Mouse (Mus musculus) brown adipose tissue, adult 24 weeks (tissue): ENCODE data around the gene Ahcy. TPM values are rescaled to one million over a fixed set of nuclear protein-coding genes. Genes with fewer than 3 reads are reported as not detected.
"Not testable (repeated sequence)": the region's sequence is repeated elsewhere in the genome, so short reads cannot be mapped to it uniquely, and the experiment has no call there.

Source experiments
- H3K27ac ChIP-seq: fragments of 200-500 bp; replicated peaks from 2 replicates; pipeline ENCODE4 v1.5.1; 2012; ENCODE audit warnings: low read depth, mild to moderate bottlenecking, low read length
- H3K4me1 ChIP-seq: fragments of 200-500 bp; 2 replicates; pipeline ENCODE4 v1.6.1; 2012; ENCODE audit warnings: low read length, mixed read lengths; ENCODE audit not compliant: control insufficient read depth, insufficient read depth, insufficient read length
- H3K4me3 ChIP-seq: fragments of 200-500 bp; 2 replicates; pipeline ENCODE4 v1.5.1; 2012; ENCODE audit warnings: low read depth, mild to moderate bottlenecking, low read length, moderate library complexity; ENCODE audit not compliant: insufficient read depth
- polyA plus RNA-seq: library from polyadenylated mRNA; stranded (reverse); fragments of >200 nt; gene quantifications from 2 replicates; pipeline ENCODE4 v1.2.4, GENCODE M21; 2012; ENCODE audit not compliant: missing spikeins, insufficient read depth, insufficient read length

Ahcy gene
- polyA plus RNA-seq, 1 experiment = 9.7 TPM

DNA sequence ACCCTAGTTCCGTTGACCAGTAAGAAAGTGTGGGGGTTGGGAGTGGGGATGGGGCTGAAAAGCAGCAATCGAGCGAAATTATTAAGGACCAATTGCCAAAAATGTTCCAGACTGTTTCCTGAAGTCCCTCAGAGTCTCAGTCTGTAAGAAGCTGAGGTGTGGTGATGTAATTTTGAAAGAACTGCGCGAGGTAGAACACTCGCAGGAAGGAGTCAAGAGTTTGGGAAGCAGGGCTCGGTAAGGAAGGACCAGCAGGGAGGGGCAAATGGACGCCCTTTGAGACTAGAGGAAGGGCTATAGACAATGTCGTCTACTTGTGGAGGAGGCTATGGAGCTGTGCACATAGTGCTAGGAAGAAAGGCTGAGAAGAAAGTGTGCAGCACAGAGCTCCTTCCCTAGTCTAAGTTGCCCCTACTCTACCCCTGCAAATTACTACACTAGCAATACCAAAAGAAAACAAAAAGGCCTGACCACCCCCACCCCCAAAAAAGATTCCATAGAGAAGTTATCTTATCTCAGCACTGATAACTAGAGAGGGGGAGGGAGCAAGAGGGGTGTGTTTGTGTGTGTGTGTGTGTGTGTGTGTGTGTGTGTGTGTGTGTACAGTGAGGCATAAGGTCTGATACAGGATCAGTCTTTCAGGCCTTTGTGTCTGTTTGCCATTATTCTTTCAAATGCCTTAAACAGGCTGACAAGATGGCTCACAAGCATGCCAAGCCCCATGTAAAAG is 22.5 kb downstream of the Ahcy start:
- H3K4me3 ChIP-seq = no peak overlapping the region
- peaks cover 11% of the 10 kb centered on the region; the same call in 1 of the 2 replicates for H3K4me1 ChIP-seq
- H3K27ac ChIP-seq = no peak overlapping the region

DNA sequence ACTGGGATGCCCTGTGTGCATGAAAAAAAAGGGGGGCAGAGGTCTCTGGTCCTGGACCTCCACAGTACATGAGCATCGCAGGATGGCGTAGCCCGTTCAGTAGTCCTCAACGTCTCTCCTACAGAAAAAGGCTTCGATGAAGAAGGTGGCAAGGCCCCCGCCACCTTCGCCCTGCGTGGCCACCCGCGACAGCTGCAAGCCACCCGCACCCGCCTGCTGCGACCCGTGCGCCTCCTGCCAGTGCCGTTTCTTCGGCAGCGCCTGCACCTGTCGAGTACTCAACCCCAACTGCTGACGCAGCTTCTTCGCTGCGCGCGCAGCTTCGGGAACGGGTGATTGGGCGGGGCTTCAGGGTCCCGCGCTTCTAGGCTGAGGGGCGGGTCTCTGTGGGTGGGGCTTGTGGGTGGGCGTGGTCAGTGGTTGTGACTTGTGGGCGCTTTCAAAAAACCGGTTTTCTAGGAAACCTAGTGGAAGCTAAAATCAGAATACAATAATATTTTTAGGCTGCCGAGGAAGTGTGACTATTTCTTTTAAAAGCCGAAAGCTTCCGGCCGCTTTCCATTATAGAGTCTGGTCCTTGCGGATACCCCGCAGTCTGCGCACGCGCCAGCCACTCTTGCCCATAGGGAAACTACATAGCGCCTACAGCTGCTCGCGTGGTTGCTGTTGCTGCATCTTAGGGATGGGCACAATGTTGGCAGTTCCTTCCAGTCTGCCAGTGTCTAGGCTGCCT is 23.6 kb downstream of the Ahcy start:
- H3K4me3 ChIP-seq = peak overlapping the region; percentile 72
- peak overlapping the region; percentile 76 for H3K27ac ChIP-seq
- peaks cover 6% of the 10 kb centered on the region; the same call in 1 of the 2 replicates for H3K4me1 ChIP-seq

DNA sequence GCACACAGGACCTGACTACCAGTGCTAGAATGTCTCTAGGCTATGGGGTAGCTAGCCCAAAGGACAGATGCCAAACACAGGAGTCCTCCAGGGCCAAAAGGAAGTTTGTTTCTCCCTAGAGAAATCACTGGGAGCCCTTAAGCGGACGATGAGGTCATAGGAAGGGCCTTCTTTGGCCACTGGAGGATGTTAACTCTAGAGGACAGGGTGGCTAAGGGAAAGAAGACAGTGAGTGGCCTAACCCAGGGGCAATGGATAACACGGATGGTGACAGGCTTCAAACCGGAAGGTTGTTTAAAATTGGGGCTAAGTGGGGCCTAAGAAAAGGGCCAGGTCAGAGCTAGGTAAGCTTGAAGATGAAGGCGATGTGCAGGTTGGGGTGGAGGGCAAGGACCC is 24.2 kb downstream of the Ahcy start:
- Histone ChIP-seq H3K4me1 (peaks cover 4% of the 10 kb centered on the region; the same call in 1 of the 2 replicates), H3K27ac (peak overlapping the region; percentile 76), H3K4me3 (peak overlapping the region; percentile 72)

DNA sequence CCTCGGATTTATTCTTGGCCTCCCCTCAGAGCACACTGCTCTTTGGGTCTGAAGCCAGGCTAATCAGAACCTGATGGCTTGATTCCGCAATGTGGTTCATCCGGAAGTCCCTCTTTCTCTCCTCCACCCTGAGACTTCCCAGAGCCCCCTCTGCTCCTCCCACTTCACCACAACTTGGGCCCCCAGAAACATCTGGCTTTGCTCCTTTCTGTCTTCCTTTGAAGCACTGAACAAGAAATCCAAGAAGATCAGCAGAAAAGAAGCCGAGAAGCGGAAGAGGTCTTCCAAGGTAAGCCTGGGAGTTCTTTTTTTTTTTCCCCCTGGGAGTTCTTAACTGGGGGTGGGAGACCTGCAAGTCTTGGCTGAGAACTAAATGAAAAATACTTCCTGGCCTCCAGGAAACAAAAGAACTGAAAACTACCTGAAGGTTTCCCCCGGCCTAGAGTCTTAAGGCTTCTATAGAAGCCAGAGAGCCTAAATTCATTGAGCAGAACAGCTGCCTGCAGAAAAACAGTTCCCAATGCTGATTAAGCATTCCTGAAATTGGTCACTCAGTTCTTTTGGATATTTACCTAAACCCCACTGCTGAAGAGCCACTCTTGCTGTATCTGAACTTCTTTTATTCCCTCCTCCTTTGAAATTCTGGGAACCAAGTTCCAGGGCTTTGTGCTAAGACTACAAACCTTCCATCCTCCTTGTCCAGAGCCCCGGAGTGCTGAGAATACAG is 26.7 kb downstream of the Ahcy start:
- H3K27ac ChIP-seq = no peak overlapping the region
- peaks cover 4% of the 10 kb centered on the region; the same call in 1 of the 2 replicates for H3K4me1 ChIP-seq
- no peak overlapping the region for H3K4me3 ChIP-seq

DNA sequence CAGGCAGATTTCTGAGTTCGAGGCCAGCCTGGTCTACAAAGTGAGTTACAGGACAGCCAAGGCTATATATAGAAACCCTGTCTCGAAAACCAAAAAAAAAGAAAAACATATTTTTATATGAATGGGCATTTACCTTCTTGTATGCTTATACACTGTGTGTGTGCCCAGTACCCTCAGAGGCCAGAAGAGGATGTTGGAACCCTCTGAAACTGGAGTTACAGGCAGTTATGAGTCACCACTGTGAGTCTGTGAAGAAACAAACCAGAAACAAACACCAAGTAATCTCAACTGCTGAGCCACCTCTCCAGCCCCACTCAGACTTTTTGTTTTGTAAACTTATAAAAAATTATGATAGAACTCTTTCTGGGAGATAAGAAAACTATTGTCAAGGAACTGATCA is 27.5 kb downstream of the Ahcy start:
- Histone ChIP-seq H3K4me1 (peaks cover 4% of the 10 kb centered on the region; the same call in 1 of the 2 replicates), H3K27ac (no peak overlapping the region), H3K4me3 (no peak overlapping the region)

DNA sequence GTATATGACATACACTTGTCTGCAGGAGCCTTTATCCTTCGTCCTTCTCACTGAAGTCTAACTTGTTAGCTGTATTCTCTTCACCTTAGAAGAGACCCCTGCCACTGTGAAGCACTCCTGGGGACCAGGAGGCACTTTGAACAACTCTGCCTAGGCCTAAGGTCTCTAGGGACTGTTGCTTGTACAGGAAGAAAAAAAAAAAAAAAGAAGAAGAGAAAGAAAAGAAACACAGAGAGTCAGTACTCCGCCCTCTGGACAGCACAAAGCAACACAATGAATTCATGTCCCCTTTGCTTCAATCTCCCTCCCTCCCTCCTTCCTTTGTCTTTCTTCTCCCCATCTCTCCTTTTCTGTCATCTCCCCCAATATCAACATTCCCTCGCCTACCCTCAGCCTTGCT is 29.2 kb downstream of the Ahcy start:
- peaks cover 1% of the 10 kb centered on the region; the same call in 1 of the 2 replicates for H3K4me1 ChIP-seq
- no peak overlapping the region for H3K4me3 ChIP-seq
- no peak overlapping the region for H3K27ac ChIP-seq

DNA sequence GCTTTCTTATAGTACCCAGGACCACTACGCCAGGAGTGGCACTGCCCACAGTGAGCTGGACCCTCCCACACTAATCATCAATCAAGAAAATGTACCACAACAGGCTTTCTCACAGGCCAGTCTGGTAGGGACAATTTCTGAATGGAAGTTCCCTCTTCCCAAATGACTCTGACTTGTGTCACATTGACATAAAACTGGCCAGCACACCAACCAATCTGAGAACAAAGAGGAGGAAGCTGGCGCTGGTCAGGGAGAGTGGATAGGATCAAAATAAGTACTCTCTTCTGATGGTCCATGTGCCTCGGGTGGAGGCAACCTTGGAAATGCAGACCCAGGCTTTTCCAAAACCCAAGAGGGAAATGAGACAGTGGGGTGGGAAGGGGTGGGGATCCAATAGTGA is 29.8 kb downstream of the Ahcy start:
- Histone ChIP-seq H3K4me1 (no peaks in the 10 kb centered on the region), H3K27ac (no peak overlapping the region), H3K4me3 (no peak overlapping the region)

DNA sequence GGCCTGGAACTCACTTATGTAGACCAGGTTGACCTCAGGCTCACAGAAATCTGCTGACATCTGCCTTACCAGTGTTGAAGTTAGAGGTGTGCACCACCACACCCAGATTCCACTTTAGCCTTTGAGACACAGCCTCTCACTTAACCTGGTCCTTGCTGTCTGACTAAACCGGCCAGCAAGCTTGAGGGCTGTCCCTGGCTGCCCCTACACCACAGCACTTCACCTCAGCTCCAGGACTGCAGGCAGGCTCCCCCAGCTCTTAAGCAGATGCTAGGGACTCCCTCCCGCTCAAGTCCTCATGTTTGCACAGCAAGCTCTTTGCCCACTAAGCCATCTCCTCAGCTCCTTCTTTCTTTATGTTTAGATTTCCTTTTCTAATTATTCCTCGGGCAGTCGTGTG is 34.3 kb downstream of the Ahcy start:
- H3K4me1 ChIP-seq = no peaks in the 10 kb centered on the region
- no peak overlapping the region for H3K27ac ChIP-seq
- no peak overlapping the region for H3K4me3 ChIP-seq

DNA sequence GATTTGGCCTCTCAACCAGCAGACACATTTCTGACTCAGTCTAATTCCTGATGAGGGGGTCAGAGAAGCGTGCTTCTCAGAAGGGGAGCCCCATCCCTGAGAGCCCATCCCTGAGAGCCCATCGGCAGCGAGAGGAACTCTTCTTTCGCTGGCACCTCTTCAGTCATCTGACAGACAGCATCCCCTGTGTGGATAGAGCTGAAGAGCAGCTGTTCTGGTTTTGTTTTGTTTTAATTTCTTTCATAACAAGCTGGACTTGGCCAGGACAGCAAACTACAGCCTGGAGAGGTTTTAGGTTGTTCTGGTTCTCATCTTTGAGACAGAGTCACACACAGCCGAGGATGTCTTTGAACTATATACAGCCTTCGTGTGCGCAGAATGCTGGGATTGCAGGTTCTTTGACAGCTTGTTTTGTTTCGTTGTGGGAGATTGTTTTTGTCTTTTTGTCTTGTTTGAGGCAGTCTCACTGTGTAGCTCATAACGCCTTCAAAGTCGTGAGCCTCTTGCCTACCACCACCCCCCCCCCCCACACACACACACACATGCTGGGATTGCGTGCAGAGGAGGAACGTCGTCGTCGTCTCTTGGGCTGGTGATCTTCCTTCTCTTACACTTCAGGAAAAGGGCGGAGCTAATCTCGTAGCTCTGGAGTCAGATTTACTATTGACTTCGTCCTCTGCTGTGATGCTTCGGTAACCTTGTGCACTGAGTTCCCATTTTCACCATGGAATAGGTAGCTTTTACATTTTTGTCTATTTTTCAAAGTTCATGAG is 41.2 kb downstream of the Ahcy start:
- Histone ChIP-seq H3K4me3 (no peak overlapping the region; the same call in 1 of the 2 replicates), H3K4me1 (no peaks in the 10 kb centered on the region), H3K27ac (no peak overlapping the region)

DNA sequence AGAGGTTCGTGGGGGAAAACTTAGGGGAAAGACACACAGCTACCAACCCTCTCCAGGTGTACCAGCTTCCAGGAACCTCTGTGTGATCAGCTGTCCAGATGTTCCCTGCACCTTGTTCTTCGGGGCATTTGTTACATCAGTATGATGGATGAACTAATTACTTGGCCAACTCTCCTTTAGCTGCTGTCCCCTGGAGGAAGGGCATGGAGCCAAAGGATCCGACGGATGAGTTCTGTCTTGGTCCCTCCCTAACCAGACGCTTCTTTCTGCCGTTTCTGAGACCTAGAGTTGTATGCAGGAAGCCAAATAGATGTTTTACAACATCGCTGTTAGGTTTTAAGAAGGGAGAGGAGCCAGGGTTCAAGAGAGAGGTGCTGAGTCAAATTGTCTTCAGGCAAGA is 43.5 kb downstream of the Ahcy start:
- no peak overlapping the region for H3K27ac ChIP-seq
- H3K4me1 ChIP-seq = no peaks in the 10 kb centered on the region
- no peak overlapping the region for H3K4me3 ChIP-seq

DNA sequence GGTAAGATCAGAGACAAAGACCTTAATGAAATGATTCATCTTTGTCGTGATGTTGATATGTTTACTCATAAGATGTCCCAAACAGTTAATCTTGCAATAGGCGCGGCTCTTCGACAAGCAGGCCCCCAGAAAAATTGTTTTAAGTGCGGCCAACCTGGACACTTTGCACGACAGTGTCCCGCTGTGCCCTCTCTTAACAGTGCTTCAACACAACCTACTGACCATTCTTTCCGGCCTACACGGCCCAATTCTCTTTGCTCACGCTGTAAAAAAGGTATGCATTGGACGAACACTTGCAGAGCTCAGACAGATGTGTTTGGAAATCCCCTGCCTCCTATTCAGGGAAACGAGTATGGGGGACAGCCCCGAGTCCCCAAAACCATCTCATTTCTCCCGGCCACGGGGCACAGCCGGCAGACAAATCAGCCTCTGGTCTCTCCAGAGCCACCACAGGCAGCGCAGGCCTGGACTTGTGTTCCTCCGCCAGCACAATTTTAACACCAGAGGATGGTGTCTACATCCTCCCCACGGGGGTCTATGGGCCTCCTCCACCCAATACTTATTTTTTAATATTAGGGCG is 54.0 kb downstream of the Ahcy start:
- H3K4me3 ChIP-seq, H3K27ac ChIP-seq, H3K4me1 ChIP-seq: not testable (repeated sequence)

DNA sequence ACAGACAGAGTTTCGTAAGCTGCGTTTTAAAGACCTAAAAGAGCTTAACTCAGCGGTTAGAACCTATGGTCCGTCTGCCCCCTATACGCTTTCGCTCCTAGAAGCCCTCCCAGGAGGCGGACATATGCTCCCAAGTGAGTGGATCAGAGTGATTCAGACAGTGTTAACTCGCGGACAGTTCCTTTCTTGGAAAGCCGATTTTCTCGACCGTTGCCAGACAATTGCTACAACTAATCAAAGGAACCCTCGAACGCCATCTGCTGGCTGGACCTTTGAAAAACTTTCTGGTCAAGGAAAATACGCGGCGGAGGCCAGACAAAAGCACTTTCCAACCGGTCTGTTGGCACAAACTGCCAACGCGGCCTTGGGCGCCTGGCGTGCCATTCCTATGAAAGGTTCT is 54.6 kb downstream of the Ahcy start:
- Histone ChIP-seq H3K4me1 (no peaks in the 10 kb centered on the region), H3K27ac (no peak overlapping the region)

DNA sequence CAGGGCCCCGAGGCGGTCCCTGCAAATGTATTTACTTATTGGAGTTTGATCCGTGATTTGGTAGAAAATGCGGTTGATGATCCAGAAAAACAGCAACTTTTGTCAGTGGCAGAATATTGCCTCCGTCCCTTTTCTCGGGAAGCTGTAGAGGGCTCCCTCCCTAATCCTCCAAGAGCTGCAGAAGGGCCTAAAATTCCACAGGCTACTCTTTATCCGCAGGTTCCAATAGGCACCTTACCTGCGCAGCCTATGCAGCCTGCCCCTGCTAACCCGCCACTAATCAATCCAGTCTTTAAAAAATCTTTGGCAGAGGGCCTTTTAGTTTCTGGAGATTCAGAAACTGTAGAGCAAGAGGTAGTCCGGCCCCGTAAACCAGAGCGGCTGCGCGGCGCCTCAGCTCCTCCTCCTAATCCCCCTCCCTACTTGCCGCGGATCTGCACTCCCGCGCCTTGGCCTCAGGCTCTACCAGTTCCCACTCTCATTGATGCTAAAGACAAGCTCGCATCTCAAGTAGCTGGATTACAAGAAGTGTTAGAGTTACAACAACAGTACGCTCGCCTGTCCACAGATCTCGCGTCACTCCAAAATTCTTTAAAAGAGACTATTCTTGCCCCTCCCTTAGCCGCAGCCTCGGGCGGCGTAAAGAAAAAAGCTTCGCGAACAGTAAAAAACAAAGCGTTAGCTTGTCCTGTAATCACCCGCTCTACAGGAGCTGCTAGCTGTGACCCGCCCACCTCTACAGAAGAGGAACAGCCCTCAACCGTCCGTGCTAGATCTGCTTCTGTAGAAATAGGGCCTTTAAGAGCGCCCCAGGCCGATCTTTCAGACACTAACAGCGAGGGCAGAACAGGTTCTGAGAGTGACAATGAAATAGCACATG is 55.3 kb downstream of the Ahcy start:
- Histone ChIP-seq H3K4me1 (no peaks in the 10 kb centered on the region), H3K4me3 (peak overlapping the region; percentile 51), H3K27ac (no peak overlapping the region)

More for the DNA sequence above, 54.6 kb downstream of the Ahcy start:
- H3K4me3 ChIP-seq = peak overlapping the region; percentile 51
